Mouse (Mus musculus) embryonic facial prominence, embryonic 10.5 days (tissue): ENCODE data around the gene Olfr213. TPM values are rescaled to one million over a fixed set of nuclear protein-coding genes. Genes with fewer than 3 reads are reported as not detected.
A peak's percentile ranks its signal among the peaks of the same experiment; 100 is the strongest.
"Not testable (repeated sequence)": the region's sequence is repeated elsewhere in the genome, so short reads cannot be mapped to it uniquely, and the experiment has no call there.

Experiments
- DNase-seq: peaks from one replicate; pipeline ENCODE4 v3.0.0-alpha.2; 2017; ENCODE audit warnings: low spot score
- H3K27ac ChIP-seq: fragments of 300-500 bp; sonication (generic); replicated peaks from 2 replicates; pipeline ENCODE4 v1.5.1; 2016; ENCODE audit warnings: mild to moderate bottlenecking
- H3K27me3 ChIP-seq: fragments of 300-500 bp; sonication (generic); replicated peaks from 2 replicates; pipeline ENCODE4 v1.6.1; 2016; ENCODE audit warnings: low read depth, mild to moderate bottlenecking; ENCODE audit not compliant: poor library complexity, severe bottlenecking
- H3K36me3 ChIP-seq: fragments of 300-500 bp; sonication (generic); replicated peaks from 2 replicates; pipeline ENCODE4 v1.6.1; 2016; ENCODE audit warnings: mild to moderate bottlenecking, moderate library complexity
- H3K4me1 ChIP-seq: fragments of 300-500 bp; sonication (generic); 2 replicates; pipeline ENCODE4 v1.6.1; 2016
- H3K4me3 ChIP-seq: fragments of 300-500 bp; sonication (generic); 2 replicates; pipeline ENCODE4 v1.5.1; 2016; ENCODE audit warnings: mild to moderate bottlenecking, moderate library complexity
- H3K9me3 ChIP-seq: fragments of 300-500 bp; sonication (generic); 2 replicates; pipeline ENCODE4 v1.6.1; 2016; ENCODE audit warnings: mild to moderate bottlenecking
- WGBS: fragments of 180-500 bp; shearing (Covaris S2); methylation state at CpG from one replicate; pipeline ENCODE4 v1.1.7; 2016; 5-methylcytosine and 5-hydroxymethylcytosine counted together
- polyA plus RNA-seq: library from polyadenylated mRNA; unstranded; fragments of >200 nt; fragmentation: Nextera tagmentation; extraction: Ambion mirVana; gene quantifications from 2 replicates; pipeline ENCODE4 v1.2.1, GENCODE M21; 2016

Olfr213 gene
- polyA plus RNA-seq, result not detected in 2 replicates

GRCm38 (mm10) chr6:116538156-116538555 is at the start of gene Olfr213:
Gene Olfr213, plus strand, starts transcription at chr6:116538456.
- DNase-seq, result no peak
- 89% methylated on average over 1 of the region's 1 CpGs for WGBS
- H3K27me3 ChIP-seq, result no peaks in the 10 kb centered on the region
- H3K4me1 ChIP-seq, result no peaks in the 10 kb centered on the region
- H3K27ac ChIP-seq, result no peak within 1 kb of the TSS
- H3K36me3 ChIP-seq, result no peaks in the 10 kb centered on the region
- H3K4me3 ChIP-seq, result no peak within 1 kb of the TSS
- no peaks in the 10 kb centered on the region for H3K9me3 ChIP-seq

GRCm38 (mm10) chr6:116488791-116489190 is 49.5 kb upstream of the Olfr213 start, which contains the start of gene Olfr211:
Gene Olfr211, plus strand, starts transcription at chr6:116489091.
- no peak for DNase-seq
- Histone ChIP-seq H3K27ac (no peak within 1 kb of the TSS), H3K9me3 (no peaks in the 10 kb centered on the region), H3K27me3 (no peaks in the 10 kb centered on the region), H3K4me1 (no peaks in the 10 kb centered on the region), H3K36me3 (no peaks in the 10 kb centered on the region), H3K4me3 (no peak within 1 kb of the TSS)
- 77% methylated on average over 4 of the region's 4 CpGs for WGBS

- Histone ChIP-seq H3K4me3 (no peak overlapping the region), H3K36me3 (no peaks in the 10 kb centered on the region), H3K9me3 (no peaks in the 10 kb centered on the region), H3K27ac (no peak overlapping the region), H3K27me3 (no peaks in the 10 kb centered on the region), H3K4me1 (no peaks in the 10 kb centered on the region)
- WGBS, result 91% methylated on average over 5 of the region's 5 CpGs
- DNase-seq, result no peak
Observed at GRCm38 (mm10) chr6:116493742-116494141, 44.5 kb upstream of the Olfr213 start.

GRCm38 (mm10) chr6:116495960-116496359 is 42.3 kb upstream of the Olfr213 start:
- no peaks in the 10 kb centered on the region for H3K36me3 ChIP-seq
- H3K9me3 ChIP-seq, result no peaks in the 10 kb centered on the region
- no peak overlapping the region for H3K4me3 ChIP-seq
- no peaks in the 10 kb centered on the region for H3K27me3 ChIP-seq
- H3K4me1 ChIP-seq, result no peaks in the 10 kb centered on the region
- no peak for DNase-seq
- 84% methylated on average over 1 of the region's 1 CpGs for WGBS
- H3K27ac ChIP-seq, result no peak overlapping the region

- not testable (repeated sequence) for H3K27ac ChIP-seq, H3K36me3 ChIP-seq, H3K4me3 ChIP-seq, H3K27me3 ChIP-seq, DNase-seq, H3K4me1 ChIP-seq
- H3K9me3 ChIP-seq, result peaks cover 27% of the 10 kb centered on the region
- WGBS, result 92% methylated on average over 20 of the region's 20 CpGs
Observed at GRCm38 (mm10) chr6:116506302-116507003, 31.8 kb upstream of the Olfr213 start, which contains the start of gene Olfr212. Gene Olfr212, plus strand, starts transcription at chr6:116506516.

GRCm38 (mm10) chr6:116514832-116515231 is 23.4 kb upstream of the Olfr213 start:
- Histone ChIP-seq H3K36me3 (no peaks in the 10 kb centered on the region), H3K4me3 (no peak overlapping the region), H3K4me1 (no peaks in the 10 kb centered on the region), H3K9me3 (no peaks in the 10 kb centered on the region; the same call in 1 of the 2 replicates), H3K27ac (no peak overlapping the region), H3K27me3 (no peaks in the 10 kb centered on the region)
- DNase-seq, result no peak

GRCm38 (mm10) chr6:116542500-116542899 is 4.2 kb downstream of the Olfr213 start:
- 89% methylated on average over 2 of the region's 2 CpGs for WGBS
- H3K27ac ChIP-seq, result no peak overlapping the region
- no peak for DNase-seq
- H3K27me3 ChIP-seq, result no peaks in the 10 kb centered on the region
- H3K4me3 ChIP-seq, result no peak overlapping the region
- H3K9me3 ChIP-seq, result no peaks in the 10 kb centered on the region
- H3K36me3 ChIP-seq, result no peaks in the 10 kb centered on the region
- H3K4me1 ChIP-seq, result no peaks in the 10 kb centered on the region

- not testable (repeated sequence) for H3K27ac ChIP-seq, H3K36me3 ChIP-seq, H3K9me3 ChIP-seq, H3K4me1 ChIP-seq, H3K27me3 ChIP-seq, H3K4me3 ChIP-seq, DNase-seq
- 92% methylated on average over 11 of the region's 11 CpGs for WGBS
Observed at GRCm38 (mm10) chr6:116550841-116551240, 12.6 kb downstream of the Olfr213 start, which contains the start of gene Gm5580. Gene Gm5580, plus strand, starts transcription at chr6:116551141.

- H3K27ac ChIP-seq, result no peak within 1 kb of the TSS
- H3K9me3 ChIP-seq, result no peaks in the 10 kb centered on the region
- no peak for DNase-seq
- WGBS, result 85% methylated on average over 1 of the region's 1 CpGs
- H3K27me3 ChIP-seq, result no peaks in the 10 kb centered on the region
- H3K36me3 ChIP-seq, result no peaks in the 10 kb centered on the region
- H3K4me3 ChIP-seq, result no peak within 1 kb of the TSS
- no peaks in the 10 kb centered on the region for H3K4me1 ChIP-seq
Observed at GRCm38 (mm10) chr6:116553935-116554334, 15.7 kb downstream of the Olfr213 start, which contains the start of gene Olfr214. Gene Olfr214, plus strand, starts transcription at chr6:116554235.

- DNase-seq, result no peak
- H3K27ac ChIP-seq, result no peak overlapping the region
- no peaks in the 10 kb centered on the region for H3K27me3 ChIP-seq
- no peaks in the 10 kb centered on the region for H3K9me3 ChIP-seq
- no peaks in the 10 kb centered on the region for H3K36me3 ChIP-seq
- 76% methylated on average over 3 of the region's 3 CpGs for WGBS
- no peak overlapping the region for H3K4me3 ChIP-seq
- no peaks in the 10 kb centered on the region for H3K4me1 ChIP-seq
Observed at GRCm38 (mm10) chr6:116554952-116555351, 16.7 kb downstream of the Olfr213 start.

GRCm38 (mm10) chr6:116569834-116570233 is 31.6 kb downstream of the Olfr213 start:
- DNase-seq, result peak; percentile 25
- H3K27ac ChIP-seq, result no peak overlapping the region
- no peaks in the 10 kb centered on the region for H3K9me3 ChIP-seq
- no peaks in the 10 kb centered on the region for H3K36me3 ChIP-seq
- H3K4me1 ChIP-seq, result peaks cover 2% of the 10 kb centered on the region; the same call in 1 of the 2 replicates
- no peaks in the 10 kb centered on the region for H3K27me3 ChIP-seq
- H3K4me3 ChIP-seq, result no peak overlapping the region
- WGBS, result 35% methylated on average over 3 of the region's 3 CpGs

- WGBS, result 67% methylated on average over 4 of the region's 4 CpGs
- Histone ChIP-seq H3K9me3 (no peaks in the 10 kb centered on the region), H3K4me3 (no peak within 1 kb of the TSS), H3K27ac (no peak within 1 kb of the TSS), H3K4me1 (no peaks in the 10 kb centered on the region), H3K36me3 (no peaks in the 10 kb centered on the region), H3K27me3 (no peaks in the 10 kb centered on the region)
- DNase-seq, result no peak
Observed at GRCm38 (mm10) chr6:116584095-116584494, 45.8 kb downstream of the Olfr213 start, which contains the start of gene Olfr215. Gene Olfr215, minus strand, starts transcription at chr6:116584195.
